Mouse (Mus musculus): ENCODE data around the gene Pax6. TPM values are rescaled to one million over a fixed set of nuclear protein-coding genes. Genes with fewer than 3 reads are reported as not detected.

Pax6 gene
- polyA plus RNA-seq, 1 experiment from 2014 or later = 0.37 TPM

- WGBS (ENCODE audit: insufficient replicate concordance) = 75% methylated on average over 8 of the region's 8 CpGs
- Histone ChIP-seq H3K27ac (ENCODE audit: low read depth, low read length) (no peak overlapping the region), H3K4me3 (ENCODE audit: low read depth, low read length) (no peak overlapping the region), H3K4me2 (no peak overlapping the region), H3K27me3 (ENCODE audit: control insufficient read depth, insufficient read depth, low read length) (peaks cover 10% of the 10 kb centered on the region), H3K9me3 (replicated peaks; ENCODE audit: control insufficient read depth, low read length) (no peaks in the 10 kb centered on the region), H3K36me3 (ENCODE audit: control insufficient read depth, insufficient read depth, low read length) (no peaks in the 10 kb centered on the region), H3K4me1 (ENCODE audit: control insufficient read depth, insufficient read depth, low read length) (no peaks in the 10 kb centered on the region), H3K9ac (ENCODE audit: low read depth, low read length) (no peak overlapping the region)
- no peak for ATAC-seq (replicated peaks; ENCODE audit: insufficient number of reproducible peaks, low FRiP score, low TSS enrichment)
Observed at GRCm38 (mm10) chr2:105715409-105716115, 46.9 kb downstream of the Pax6 start.

GRCm38 (mm10) chr2:105726657-105727056 lies 58.0 kb downstream of the Pax6 start:
- H3K27me3 ChIP-seq (ENCODE audit: control insufficient read depth, insufficient read depth, low read length) = peaks cover 35% of the 10 kb centered on the region

GRCm38 (mm10) chr2:105730704-105731103 lies 62.0 kb downstream of the Pax6 start:
- H3K9ac ChIP-seq (ENCODE audit: low read depth, low read length) = no peak overlapping the region
- H3K9me3 ChIP-seq (replicated peaks; ENCODE audit: control insufficient read depth, low read length) = no peaks in the 10 kb centered on the region
- WGBS (ENCODE audit: insufficient replicate concordance) = 87% methylated on average over 3 of the region's 3 CpGs

More at GRCm38 (mm10) chr2:105726657-105727056, 58.0 kb downstream of the Pax6 start:
- H3K27ac ChIP-seq (ENCODE audit: low read depth, low read length) = no peak overlapping the region
- no peaks in the 10 kb centered on the region for H3K36me3 ChIP-seq (ENCODE audit: control insufficient read depth, insufficient read depth, low read length)
- 43% methylated on average over 9 of the region's 9 CpGs for WGBS (ENCODE audit: insufficient replicate concordance)
- no peaks in the 10 kb centered on the region for H3K9me3 ChIP-seq (replicated peaks; ENCODE audit: control insufficient read depth, low read length)
- H3K4me2 ChIP-seq = no peak overlapping the region
- no peak for ATAC-seq (replicated peaks; ENCODE audit: insufficient number of reproducible peaks, low FRiP score, low TSS enrichment)
- H3K4me3 ChIP-seq (ENCODE audit: low read depth, low read length) = no peak overlapping the region
- H3K4me1 ChIP-seq (ENCODE audit: control insufficient read depth, insufficient read depth, low read length) = no peaks in the 10 kb centered on the region
- no peak overlapping the region for H3K9ac ChIP-seq (ENCODE audit: low read depth, low read length)

GRCm38 (mm10) chr2:105736166-105736565 lies 67.5 kb downstream of the Pax6 start:
- H3K27ac ChIP-seq (ENCODE audit: low read depth, low read length) = no peak overlapping the region
- H3K9ac ChIP-seq (ENCODE audit: low read depth, low read length) = no peak overlapping the region
- no peaks in the 10 kb centered on the region for H3K9me3 ChIP-seq (replicated peaks; ENCODE audit: control insufficient read depth, low read length)
- peaks cover 8% of the 10 kb centered on the region; the same call in 1 of the 2 replicates for H3K27me3 ChIP-seq (ENCODE audit: control insufficient read depth, insufficient read depth, low read length)
- no peak for ATAC-seq (replicated peaks; ENCODE audit: insufficient number of reproducible peaks, low FRiP score, low TSS enrichment)
- no peaks in the 10 kb centered on the region for H3K4me1 ChIP-seq (ENCODE audit: control insufficient read depth, insufficient read depth, low read length)
- H3K36me3 ChIP-seq (ENCODE audit: control insufficient read depth, insufficient read depth, low read length) = no peaks in the 10 kb centered on the region
- H3K4me3 ChIP-seq (ENCODE audit: low read depth, low read length) = no peak overlapping the region
- H3K4me2 ChIP-seq = no peak overlapping the region

More at GRCm38 (mm10) chr2:105730704-105731103, 62.0 kb downstream of the Pax6 start:
- Histone ChIP-seq H3K36me3 (ENCODE audit: control insufficient read depth, insufficient read depth, low read length) (no peaks in the 10 kb centered on the region), H3K4me2 (no peak overlapping the region), H3K4me1 (ENCODE audit: control insufficient read depth, insufficient read depth, low read length) (no peaks in the 10 kb centered on the region), H3K27ac (ENCODE audit: low read depth, low read length) (no peak overlapping the region), H3K27me3 (ENCODE audit: control insufficient read depth, insufficient read depth, low read length) (peaks cover 28% of the 10 kb centered on the region), H3K4me3 (ENCODE audit: low read depth, low read length) (no peak overlapping the region)
- ATAC-seq (replicated peaks; ENCODE audit: insufficient number of reproducible peaks, low FRiP score, low TSS enrichment) = no peak

GRCm38 (mm10) chr2:105746896-105747295 lies 78.2 kb downstream of the Pax6 start:
- Histone ChIP-seq H3K36me3 (ENCODE audit: control insufficient read depth, insufficient read depth, low read length) (no peaks in the 10 kb centered on the region), H3K27me3 (ENCODE audit: control insufficient read depth, insufficient read depth, low read length) (no peaks in the 10 kb centered on the region), H3K9me3 (replicated peaks; ENCODE audit: control insufficient read depth, low read length) (no peaks in the 10 kb centered on the region), H3K4me1 (ENCODE audit: control insufficient read depth, insufficient read depth, low read length) (no peaks in the 10 kb centered on the region), H3K4me2 (no peak overlapping the region), H3K9ac (ENCODE audit: low read depth, low read length) (no peak overlapping the region), H3K27ac (ENCODE audit: low read depth, low read length) (no peak overlapping the region), H3K4me3 (ENCODE audit: low read depth, low read length) (no peak overlapping the region)
- WGBS (ENCODE audit: insufficient replicate concordance) = 81% methylated on average over 7 of the region's 7 CpGs
- no peak for ATAC-seq (replicated peaks; ENCODE audit: insufficient number of reproducible peaks, low FRiP score, low TSS enrichment)

Other genes with a start within 250 kb of the Pax6 start
- gene Elp4, start 235.7 kb downstream of the Pax6 start, polyA plus RNA-seq (2014; fragmentation: Nextera tagmentation; extraction: Ambion mirVana) = 20.6 and 22.0 TPM in 2 replicates
- gene Immp1l, start 235.7 kb downstream of the Pax6 start, polyA plus RNA-seq (2014; fragmentation: Nextera tagmentation; extraction: Ambion mirVana) = 111 and 113 TPM in 2 replicates